Mouse (Mus musculus): ENCODE results near the gene Rhox2e.
"Not testable (repeated sequence)": the region's sequence is repeated elsewhere in the genome, so short reads cannot be mapped to it uniquely, and the experiment has no call there.

Gene Rhox2e

DNA sequence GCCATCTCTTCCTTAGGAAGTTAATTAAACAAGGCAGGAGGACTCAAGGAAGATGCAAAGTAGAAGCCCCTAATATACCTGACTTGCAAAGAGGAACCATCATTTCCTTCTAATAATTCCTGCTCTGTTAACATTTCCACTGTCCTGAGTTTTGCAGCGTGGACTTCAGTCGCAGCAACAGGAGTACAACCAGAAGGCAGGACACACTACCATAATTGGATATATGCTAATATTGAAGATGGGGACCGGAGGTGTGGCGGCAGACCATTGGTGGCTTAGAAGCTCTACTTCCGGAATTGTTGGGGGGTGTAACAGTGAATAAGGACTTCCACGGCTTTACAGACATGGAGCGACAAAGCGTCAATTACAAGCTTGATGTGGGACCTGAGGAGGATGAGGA lies at the start of gene Rhox2e:
Gene Rhox2e (plus strand): TSS at position 301 of the 400 bp plus-strand sequence.
- CTCF ChIA-PET: not testable (repeated sequence)

DNA sequence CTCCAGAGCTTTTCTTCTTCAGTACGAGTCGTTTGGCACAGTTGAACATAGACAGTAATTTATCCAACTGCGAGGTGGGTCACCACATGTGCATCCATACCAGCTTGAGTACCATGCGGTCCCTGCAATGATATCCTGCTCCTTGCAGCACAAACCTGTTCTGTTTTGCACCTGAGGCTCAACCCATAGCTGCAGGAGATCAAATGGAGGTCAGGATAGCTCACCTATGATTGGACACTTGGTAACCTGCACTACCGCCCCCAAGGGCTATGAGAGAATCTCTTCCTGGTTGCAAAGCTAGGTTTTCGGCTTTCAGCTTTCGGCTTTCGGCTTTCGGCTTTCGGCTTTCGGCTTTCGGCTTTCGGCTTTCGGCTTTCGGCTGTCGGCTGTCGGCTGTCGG lies 16.2 kb upstream of the Rhox2e start, which contains the start of gene Rhox4d:
Gene Rhox4d (plus strand): TSS at position 301 of the 400 bp plus-strand sequence.
- CTCF ChIA-PET: not testable (repeated sequence)

DNA sequence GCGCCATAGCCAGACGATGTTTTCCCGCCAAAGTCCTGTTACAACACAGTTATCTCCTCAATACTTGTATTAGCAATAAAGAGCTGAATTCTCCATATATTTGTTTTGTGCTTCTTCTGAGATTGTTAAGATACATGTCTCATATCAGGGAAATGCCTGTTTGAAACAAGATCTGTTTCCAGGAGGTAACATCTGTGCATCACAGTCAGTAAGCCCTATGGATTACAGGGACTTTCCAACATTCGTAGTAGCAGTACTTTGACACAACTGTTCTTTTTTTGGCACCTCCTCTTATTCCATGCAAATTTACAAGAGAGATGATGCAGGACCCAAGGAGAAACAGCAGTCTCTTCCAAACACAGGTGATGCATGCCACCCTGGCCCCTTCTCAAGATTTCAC lies 11.5 kb downstream of the Rhox2e start, which contains the start of gene Rhox3e:
Gene Rhox3e (plus strand): TSS at position 301 of the 400 bp plus-strand sequence.
- CTCF ChIA-PET: not testable (repeated sequence)

DNA sequence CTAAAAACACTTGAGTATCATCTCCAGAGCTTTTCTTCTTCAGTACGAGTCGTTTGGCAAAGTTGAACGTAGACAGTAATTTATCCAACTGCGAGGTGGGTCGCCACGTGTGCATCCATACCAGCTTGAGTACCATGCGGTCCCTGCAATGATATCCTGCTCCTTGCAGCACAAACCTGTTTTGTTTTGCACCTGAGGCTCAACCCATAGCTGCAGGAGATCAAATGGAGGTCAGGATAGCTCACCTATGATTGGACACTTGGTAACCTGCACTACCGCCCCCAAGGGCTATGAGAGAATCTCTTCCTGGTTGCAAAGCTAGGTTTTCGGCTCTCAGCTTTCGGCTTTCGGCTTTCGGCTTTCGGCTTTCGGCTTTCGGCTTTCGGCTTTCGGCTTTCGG lies 26.9 kb downstream of the Rhox2e start, which contains the start of gene Rhox4e:
Gene Rhox4e (plus strand): TSS at position 301 of the 400 bp plus-strand sequence.
- CTCF ChIA-PET: not testable (repeated sequence)

DNA sequence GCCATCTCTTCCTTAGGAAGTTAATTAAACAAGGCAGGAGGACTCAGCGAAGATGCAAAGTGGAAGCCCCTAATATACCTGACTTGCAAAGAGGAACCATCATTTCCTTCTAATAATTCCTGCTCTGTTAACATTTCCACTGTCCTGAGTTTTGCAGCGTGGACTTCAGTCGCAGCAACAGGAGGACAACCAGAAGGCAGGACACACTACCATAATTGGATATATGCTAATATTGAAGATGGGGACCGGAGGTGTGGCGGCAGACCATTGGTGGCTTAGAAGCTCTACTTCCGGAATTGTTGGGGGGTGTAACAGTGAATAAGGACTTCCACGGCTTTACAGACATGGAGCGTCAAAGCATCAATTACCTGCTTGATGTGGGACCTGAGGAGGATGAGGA lies 40.9 kb downstream of the Rhox2e start, which contains the start of gene Rhox2f:
Gene Rhox2f (plus strand): TSS at position 301 of the 400 bp plus-strand sequence.
- CTCF ChIA-PET: not testable (repeated sequence)

DNA sequence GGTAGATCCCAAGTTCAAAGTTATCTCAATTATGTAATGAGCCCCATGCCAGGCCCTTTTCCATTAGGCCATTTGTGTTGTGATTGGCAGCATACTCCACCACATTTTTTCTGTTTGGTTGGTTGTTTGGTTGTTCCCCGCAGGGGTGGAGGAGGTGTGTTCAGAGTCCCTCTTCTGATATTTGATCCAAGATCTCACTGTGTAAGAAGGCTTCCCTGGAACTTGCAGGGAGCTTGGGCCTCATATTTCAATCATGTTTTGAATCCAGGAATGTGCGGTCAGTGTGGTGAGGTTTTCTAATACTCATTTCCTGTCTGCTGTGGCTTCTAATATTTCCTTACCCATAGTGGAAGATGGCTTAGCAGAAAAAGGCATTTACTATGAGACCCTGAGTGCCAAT lies 42.4 kb downstream of the Rhox2e start:
- CTCF ChIA-PET: not testable (repeated sequence)

DNA sequence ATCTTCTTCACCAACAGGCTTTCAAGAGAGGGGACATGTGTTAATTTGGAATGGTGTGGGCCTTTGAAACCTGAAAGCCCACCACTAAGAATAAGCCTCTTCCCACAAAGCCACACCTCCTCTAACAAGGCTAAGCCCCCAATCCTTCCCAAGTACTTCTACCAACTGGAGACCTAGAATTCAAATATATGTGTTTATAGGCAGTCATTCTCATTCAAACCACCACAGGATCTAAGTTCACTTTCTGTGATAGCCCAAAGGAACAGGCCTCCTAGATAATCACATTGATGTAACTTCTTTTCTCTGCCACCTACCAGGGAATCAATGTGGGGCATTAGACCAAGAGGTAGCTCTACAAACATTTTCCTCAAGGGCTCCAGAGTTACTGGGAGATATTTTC lies 50.4 kb downstream of the Rhox2e start, which contains the start of gene Rhox3f:
Gene Rhox3f (plus strand): TSS at position 301 of the 400 bp plus-strand sequence.
- CTCF ChIA-PET: not testable (repeated sequence)
